In genomic region chr2:181032407-181032806, GRCm38 (mm10) we compare ENCODE assay signal across 9 mouse cellular contexts. TPM values are rescaled to one million over a fixed set of nuclear protein-coding genes. Genes with fewer than 3 reads are reported as not detected.
DNase-seq lines count a peak whose midpoint lies in the region; ATAC-seq lines count a peak whose summit lies in the region.
"Had no signal": no experiment of that assay in that cellular context is flagged by ENCODE, and none has a peak within 500 bp of the region (broad histone marks: within the 10 kb centered on the region; RNA-seq: fewer than 3 reads in every experiment).

No protein-coding gene starts in this region.

- H3K9ac ChIP-seq in limb, embryonic 11.5 days (ENCODE audit: low read length) = no peak overlapping the region
- no peak overlapping the region for H3K9ac ChIP-seq in forebrain, embryonic 16.5 days (replicated peaks; ENCODE audit: low read depth, low read length)
- H3K9ac ChIP-seq: limb, embryonic 13.5 days had no signal

- no peak overlapping the region for H3K4me3 ChIP-seq in limb, embryonic 11.5 days (ENCODE audit: low read depth, low read length)
- H3K4me3 ChIP-seq in limb, embryonic 10.5 days = no peak overlapping the region
- H3K4me3 ChIP-seq in forebrain, embryonic 16.5 days (replicated peaks; ENCODE audit: low read length) = no peak overlapping the region
- H3K4me3 ChIP-seq: limb, embryonic 13.5 days had no signal

- H3K9me3 ChIP-seq in limb, embryonic 11.5 days (ENCODE audit: control insufficient read depth, low read length) = no peaks in the 10 kb centered on the region
- no peaks in the 10 kb centered on the region for H3K9me3 ChIP-seq in limb, embryonic 10.5 days (replicated peaks)
- no peaks in the 10 kb centered on the region for H3K9me3 ChIP-seq in forebrain, embryonic 16.5 days (ENCODE audit: control insufficient read depth, low read length)
- H3K9me3 ChIP-seq: limb, embryonic 13.5 days had no signal

- H3K36me3 ChIP-seq in limb, embryonic 11.5 days (ENCODE audit: control insufficient read depth, insufficient read depth, low read length) = no peaks in the 10 kb centered on the region
- H3K36me3 ChIP-seq in limb, embryonic 10.5 days = no peaks in the 10 kb centered on the region
- H3K36me3 ChIP-seq in forebrain, embryonic 16.5 days (ENCODE audit: control insufficient read depth, insufficient read depth) = no peaks in the 10 kb centered on the region
- H3K36me3 ChIP-seq: limb, embryonic 13.5 days had no signal

- 35% methylated on average over 5 of the region's 5 CpGs for WGBS in limb, embryonic 11.5 days
- 40% methylated on average over 5 of the region's 5 CpGs for WGBS in limb, embryonic 10.5 days
- 59% methylated on average over 5 of the region's 5 CpGs for WGBS in forebrain, embryonic 16.5 days

- no peak overlapping the region for H3K27ac ChIP-seq in limb, embryonic 11.5 days (replicated peaks; ENCODE audit: low read depth, low read length)
- H3K27ac ChIP-seq in limb, embryonic 10.5 days = no peak overlapping the region
- H3K27ac ChIP-seq in forebrain, embryonic 16.5 days (ENCODE audit: low read length) = no peak overlapping the region
- H3K27ac ChIP-seq: limb, embryonic 13.5 days had no signal

- ATAC-seq in frontal cortex, adult (ENCODE audit: low TSS enrichment) = peak; percentile 16; the same call in 1 of the 2 replicates
- ATAC-seq in limb, embryonic 11.5 days (ENCODE audit: insufficient number of reproducible peaks, low FRiP score, low TSS enrichment, low read depth) = no peak
- ATAC-seq in forebrain, embryonic 16.5 days = 0 out of 2 replicates have a peak, but pooled peaks have one; percentile 47

- H3K27me3 ChIP-seq in limb, embryonic 11.5 days (ENCODE audit: control insufficient read depth, insufficient read depth, low read length) = peaks cover 10% of the 10 kb centered on the region; the same call in 1 of the 2 replicates
- peaks cover 58% of the 10 kb centered on the region for H3K27me3 ChIP-seq in limb, embryonic 10.5 days (ENCODE audit: low read depth, poor library complexity, severe bottlenecking)
- 0 out of 2 replicates have a peak, but pooled peaks cover 3% of the 10 kb centered on the region for H3K27me3 ChIP-seq in forebrain, embryonic 16.5 days (replicated peaks; ENCODE audit: control insufficient read depth, insufficient read depth, low read length)

- H3K4me1 ChIP-seq in limb, embryonic 11.5 days (ENCODE audit: control insufficient read depth, insufficient read depth, low read length) = no peaks in the 10 kb centered on the region
- no peaks in the 10 kb centered on the region for H3K4me1 ChIP-seq in limb, embryonic 10.5 days
- no peaks in the 10 kb centered on the region for H3K4me1 ChIP-seq in forebrain, embryonic 16.5 days (replicated peaks; ENCODE audit: control insufficient read depth, insufficient read depth, low read length)
- H3K4me1 ChIP-seq: limb, embryonic 13.5 days had no signal

- H3K4me2 ChIP-seq in limb, embryonic 11.5 days (ENCODE audit: low read depth, severe bottlenecking) = no peak overlapping the region
- H3K4me2 ChIP-seq in forebrain, embryonic 16.5 days (ENCODE audit: low read length) = no peak overlapping the region
- H3K4me2 ChIP-seq: limb, embryonic 13.5 days had no signal

- no peak for DNase-seq in frontal cortex, postnatal 14 days (ENCODE audit: low spot score in 2 of 2)
- peak; percentile 41 for DNase-seq in limb, embryonic 11.5 days (ENCODE audit: low spot score)
- DNase-seq in limb, embryonic 10.5 days (ENCODE audit: low spot score) = no peak
- peak; percentile 29 for DNase-seq in NIH3T3 (ENCODE audit: low read depth)
- no peak for DNase-seq in urinary bladder, postnatal 14 days (ENCODE audit: low spot score)
- no peak for DNase-seq in thymus, postnatal 4 days

RNA-seq across cellular contexts. Expression of gene Chrna4, which starts 10.9 kb away (rescaled TPM):
- polyA plus RNA-seq in limb, embryonic 11.5 days (2014; fragmentation: Nextera tagmentation; extraction: Ambion mirVana) = 0.95 and 2.8 TPM in 2 replicates
- polyA plus RNA-seq in limb, embryonic 10.5 days (2016; fragmentation: Nextera tagmentation; extraction: Ambion mirVana) = 0.65 and 1.3 TPM in 2 replicates
- polyA plus RNA-seq in forebrain, embryonic 16.5 days (2015; fragmentation: Nextera tagmentation; extraction: Ambion mirVana) = 6.9 and 9.9 TPM in 2 replicates

RNA-seq across cellular contexts. Expression of gene Col20a1, which starts 46.1 kb away (rescaled TPM):
- polyA plus RNA-seq in limb, embryonic 11.5 days (2014; fragmentation: Nextera tagmentation; extraction: Ambion mirVana) = 0.15 and 0.71 TPM in 2 replicates
- 0.09 and 0.13 TPM in 2 replicates for polyA plus RNA-seq in limb, embryonic 10.5 days (2016; fragmentation: Nextera tagmentation; extraction: Ambion mirVana)
- polyA plus RNA-seq in forebrain, embryonic 16.5 days (2015; fragmentation: Nextera tagmentation; extraction: Ambion mirVana) = 0.13 and 0.15 TPM in 2 replicates

Comparison
In these comparisons a context has a peak if more than half of its experiments do, and no peak if none do; other contexts are left out.
1. DNase-seq: peak in limb, embryonic 11.5 days (single experiment) and NIH3T3 (single experiment); none in frontal cortex, postnatal 14 days (0 of 2), limb, embryonic 10.5 days (single experiment), urinary bladder, postnatal 14 days (single experiment) and thymus, postnatal 4 days (single experiment).